Mouse (Mus musculus) left cerebral cortex, postnatal 25 days (tissue): ENCODE results near the gene RPS10-NUDT3. TPM values are rescaled to one million over a fixed set of nuclear protein-coding genes. Genes with fewer than 3 reads are reported as not detected.

Experiments
- DNase-seq, 2 experiments: peaks; one replicate each; pipeline ENCODE4 v3.0.0; 2022; ENCODE audit warnings: low spot score in 2 of 2, mixed read lengths in 1 of 2
- intact Hi-C: fragments of 180-260 bp; cut with DNase I; formaldehyde crosslinking; loops from one replicate; pipeline ENCODE4 v1.15.1; 2025
- total RNA-seq, 2 experiments: library from RNA; stranded (reverse); gene quantifications; 2 replicates each; pipeline ENCODE4 v1.2.3; 2021

RPS10-NUDT3 gene
- total RNA-seq: 1 to 10 TPM in 1 of 2 experiments, not detected in 1; 2.1 TPM

GRCm38 (mm10) chr17:27634871-27635574, at the start of gene RPS10-NUDT3:
RPS10-NUDT3 (minus strand) TSS chr17:27635222.
- peak; percentile 92 to 93 for DNase-seq
- intact Hi-C loops: loop anchor here (2.0 kb wide), 1 partner anchor 70 kb away; the partner anchor contains the start of gene AI413582

GRCm38 (mm10) chr17:27678924-27679813, 44.1 kb upstream of the RPS10-NUDT3 start:
- intact Hi-C loops: loop anchor here (5.0 kb wide), 1 partner anchor 37 kb away; no protein-coding TSS in a partner anchor
- DNase-seq: no peak

GRCm38 (mm10) chr17:27677756-27678155, 42.7 kb upstream of the RPS10-NUDT3 start:
- peak in 1 of 2 experiments; percentile 72 for DNase-seq
- intact Hi-C loops: loop anchor here (2.0 to 5.0 kb wide), 2 partner anchors 21 to 35 kb away; no protein-coding TSS in a partner anchor

- intact Hi-C loops: loop anchor here (2.0 to 5.0 kb wide), 2 partner anchors 19 to 34 kb away; no protein-coding TSS in a partner anchor
Measured at GRCm38 (mm10) chr17:27676270-27676669, 41.2 kb upstream of the RPS10-NUDT3 start.

GRCm38 (mm10) chr17:27675453-27675852, 40.4 kb upstream of the RPS10-NUDT3 start:
- no peak for DNase-seq
- intact Hi-C loops: loop anchor here (5.0 kb wide), 1 partner anchor 33 kb away; no protein-coding TSS in a partner anchor

More at GRCm38 (mm10) chr17:27676270-27676669, 41.2 kb upstream of the RPS10-NUDT3 start:
- DNase-seq: peak in 1 of 2 experiments; percentile 67

GRCm38 (mm10) chr17:27673945-27674344, 38.9 kb upstream of the RPS10-NUDT3 start:
- intact Hi-C loops: no loop called here
- peak in 1 of 2 experiments; percentile 43 for DNase-seq

- DNase-seq: no peak
- intact Hi-C loops: no loop called here
Measured at GRCm38 (mm10) chr17:27671720-27672119, 36.7 kb upstream of the RPS10-NUDT3 start.

- DNase-seq: no peak
- intact Hi-C loops: no loop called here
Measured at GRCm38 (mm10) chr17:27658767-27659166, 23.7 kb upstream of the RPS10-NUDT3 start.

GRCm38 (mm10) chr17:27657123-27657522, 22.1 kb upstream of the RPS10-NUDT3 start:
- DNase-seq: peak; percentile 19 to 52
- intact Hi-C loops: loop anchor here (2.0 kb wide), 1 partner anchor 20 kb away; no protein-coding TSS in a partner anchor

- intact Hi-C loops: loop anchor here (1.0 to 2.0 kb wide), 3 partner anchors 13 to 20 kb away; no protein-coding TSS in a partner anchor
- DNase-seq: peak; percentile 20 to 46
Measured at GRCm38 (mm10) chr17:27656414-27656813, 21.4 kb upstream of the RPS10-NUDT3 start.

- DNase-seq: peak; percentile 81 to 88
Measured at GRCm38 (mm10) chr17:27656011-27656399, 21.0 kb upstream of the RPS10-NUDT3 start.

GRCm38 (mm10) chr17:27655089-27656010, 20.3 kb upstream of the RPS10-NUDT3 start, which contains the start of gene Pacsin1:
Pacsin1 (plus strand) TSS chr17:27655509.
- DNase-seq: peak; percentile 86
- intact Hi-C loops: loop anchor here (1.0 to 2.0 kb wide), 4 partner anchors 12 to 29 kb away; no protein-coding TSS in a partner anchor

More at GRCm38 (mm10) chr17:27656011-27656399, 21.0 kb upstream of the RPS10-NUDT3 start:
- intact Hi-C loops: loop anchor here (1.0 to 2.0 kb wide), 3 partner anchors 13 to 21 kb away; no protein-coding TSS in a partner anchor

GRCm38 (mm10) chr17:27653253-27653959, 18.4 kb upstream of the RPS10-NUDT3 start:
- intact Hi-C loops: no loop called here
- no peak for DNase-seq

GRCm38 (mm10) chr17:27652046-27652790, 17.2 kb upstream of the RPS10-NUDT3 start:
- intact Hi-C loops: no loop called here
- no peak for DNase-seq

- no peak for DNase-seq
- intact Hi-C loops: loop anchor here (2.0 kb wide), 1 partner anchor 110 kb away; no protein-coding TSS in a partner anchor
Measured at GRCm38 (mm10) chr17:27650586-27650985, 15.6 kb upstream of the RPS10-NUDT3 start.

- DNase-seq: peak; percentile 37 to 68
- intact Hi-C loops: loop anchor here (2.0 kb wide), 1 partner anchor 111 kb away; no protein-coding TSS in a partner anchor
Measured at GRCm38 (mm10) chr17:27650160-27650559, 15.1 kb upstream of the RPS10-NUDT3 start.

GRCm38 (mm10) chr17:27645807-27646206, 10.8 kb upstream of the RPS10-NUDT3 start:
- intact Hi-C loops: no loop called here
- no peak for DNase-seq
